Mouse (Mus musculus) heart, embryonic 14.5 days (tissue): ENCODE data around the gene Fam131b. TPM values are rescaled to one million over a fixed set of nuclear protein-coding genes. Genes with fewer than 3 reads are reported as not detected.
A peak's percentile ranks its signal among the peaks of the same experiment; 100 is the strongest.

Source experiments
- ATAC-seq: fragments of 200-750 bp; cut with Nextera tagmentation; 2 replicates; pipeline ENCODE4 v1.8.0; 2017; ENCODE audit warnings: low read depth, moderate TSS enrichment; ENCODE audit not compliant: insufficient number of reproducible peaks, insufficient read depth, low FRiP score
- H3K27ac ChIP-seq, 2 experiments: fragments of 200-500 bp in 1 of 2; fragments of 300-500 bp in 1 of 2; sonication (generic) in 1 of 2; replicated peaks in 1 of 2; 2 replicates each; pipeline ENCODE4 v1.5.1; 2012 to 2014; ENCODE audit warnings: low read depth in 2 of 2, low read length in 2 of 2, control low read depth in 1 of 2, mild to moderate bottlenecking in 1 of 2, mixed read lengths in 1 of 2; ENCODE audit not compliant: control insufficient read depth in 1 of 2, insufficient read depth in 1 of 2
- H3K27me3 ChIP-seq: fragments of 300-500 bp; sonication (generic); 2 replicates; pipeline ENCODE4 v1.6.1; 2014; ENCODE audit warnings: mild to moderate bottlenecking, low read length, control low read depth; ENCODE audit not compliant: control insufficient read depth, insufficient read depth
- H3K36me3 ChIP-seq: fragments of 300-500 bp; sonication (generic); 2 replicates; pipeline ENCODE4 v1.6.1; 2014; ENCODE audit warnings: mild to moderate bottlenecking, control low read depth, low read length, mixed read lengths; ENCODE audit not compliant: control insufficient read depth, insufficient read depth
- H3K4me1 ChIP-seq, 2 experiments: fragments of 200-500 bp in 1 of 2; fragments of 300-500 bp in 1 of 2; sonication (generic) in 1 of 2; 2 replicates each; pipeline ENCODE4 v1.6.1; 2012 to 2014; ENCODE audit warnings: low read length in 2 of 2, control low read depth in 1 of 2, mixed read lengths in 1 of 2; ENCODE audit not compliant: control insufficient read depth in 2 of 2, insufficient read depth in 2 of 2
- H3K4me2 ChIP-seq: fragments of 300-500 bp; sonication (generic); 2 replicates; pipeline ENCODE4 v1.6.1; 2014; ENCODE audit warnings: mild to moderate bottlenecking, low read length
- H3K4me3 ChIP-seq, 2 experiments: fragments of 200-500 bp in 1 of 2; fragments of 300-500 bp in 1 of 2; sonication (generic) in 1 of 2; 2 replicates each; pipeline ENCODE4 v1.5.1; 2012 to 2014; ENCODE audit warnings: low read length in 2 of 2, mild to moderate bottlenecking in 2 of 2, control low read depth in 1 of 2, low read depth in 1 of 2, moderate library complexity in 1 of 2; ENCODE audit not compliant: control insufficient read depth in 1 of 2, insufficient read depth in 1 of 2
- H3K9ac ChIP-seq: fragments of 300-500 bp; sonication (generic); 2 replicates; pipeline ENCODE4 v1.6.1; 2014; ENCODE audit warnings: mild to moderate bottlenecking, low read length
- H3K9me3 ChIP-seq: fragments of 300-500 bp; sonication (generic); 2 replicates; pipeline ENCODE4 v1.6.1; 2016; ENCODE audit warnings: low read length, control low read depth; ENCODE audit not compliant: control insufficient read depth
- WGBS: fragments of 180-500 bp; shearing (Covaris S2); extraction: QIAGEN DNeasy Blood & Tissue Kit; methylation state at CpG from one replicate; pipeline ENCODE4 v1.1.7; 2014; 5-methylcytosine and 5-hydroxymethylcytosine counted together
- polyA plus RNA-seq: library from polyadenylated mRNA; unstranded; fragments of >200 nt; fragmentation: Nextera tagmentation; extraction: Ambion mirVana; gene quantifications from 2 replicates; pipeline ENCODE4 v1.2.1, GENCODE M21; 2014

Gene Fam131b
- polyA plus RNA-seq, 1 experiment from 2014 or later, result 0.14 TPM

GRCm38 (mm10) chr6:42295549-42296094 lies 28.8 kb downstream of the Fam131b start:
- Histone ChIP-seq H3K4me3 (no peak overlapping the region), H3K9me3 (no peaks in the 10 kb centered on the region), H3K27me3 (no peaks in the 10 kb centered on the region), H3K4me2 (no peak overlapping the region), H3K4me1 (peaks cover 0 to 3% of the 10 kb centered on the region in 2 experiments; a peak in 1 of 4 replicates), H3K27ac (no peak overlapping the region), H3K9ac (no peak overlapping the region), H3K36me3 (peaks cover 31% of the 10 kb centered on the region)
- ATAC-seq, result no peak
- WGBS, result 63% methylated on average over 3 of the region's 3 CpGs

- ATAC-seq, result no peak
- 86% methylated on average over 6 of the region's 6 CpGs for WGBS
- peaks cover 26% of the 10 kb centered on the region; the same call in 1 of the 2 replicates for H3K36me3 ChIP-seq
- H3K27me3 ChIP-seq, result no peaks in the 10 kb centered on the region
- no peaks in the 10 kb centered on the region for H3K9me3 ChIP-seq
- no peak overlapping the region for H3K4me2 ChIP-seq
- H3K27ac ChIP-seq, result no peak overlapping the region
- no peak overlapping the region for H3K9ac ChIP-seq
- H3K4me1 ChIP-seq, result peaks cover 0 to 3% of the 10 kb centered on the region in 2 experiments; a peak in 1 of 4 replicates
- H3K4me3 ChIP-seq, result no peak overlapping the region
Observed at GRCm38 (mm10) chr6:42293327-42293726, 31.1 kb downstream of the Fam131b start.

- Histone ChIP-seq H3K27ac (no peak overlapping the region), H3K9me3 (no peaks in the 10 kb centered on the region), H3K4me1 (peaks cover 5 to 12% of the 10 kb centered on the region in 2 experiments; a peak in 3 of 4 replicates), H3K4me2 (no peak overlapping the region), H3K9ac (no peak overlapping the region), H3K4me3 (no peak overlapping the region), H3K36me3 (peaks cover 27% of the 10 kb centered on the region), H3K27me3 (no peaks in the 10 kb centered on the region)
- ATAC-seq, result no peak
Observed at GRCm38 (mm10) chr6:42287562-42287961, 36.9 kb downstream of the Fam131b start.

- H3K4me1 ChIP-seq, result peaks cover 5 to 12% of the 10 kb centered on the region in 2 experiments; a peak in 3 of 4 replicates
- no peak for ATAC-seq
- H3K4me3 ChIP-seq, result no peak within 1 kb of the TSS
- peaks cover 35% of the 10 kb centered on the region for H3K36me3 ChIP-seq
- no peak within 1 kb of the TSS for H3K4me2 ChIP-seq
- H3K9me3 ChIP-seq, result no peaks in the 10 kb centered on the region
- no peak within 1 kb of the TSS for H3K9ac ChIP-seq
- H3K27me3 ChIP-seq, result no peaks in the 10 kb centered on the region
- 48% methylated on average over 4 of the region's 5 CpGs for WGBS
- no peak within 1 kb of the TSS for H3K27ac ChIP-seq
Observed at GRCm38 (mm10) chr6:42286448-42286847, 38.0 kb downstream of the Fam131b start, which contains the start of gene Clcn1. Clcn1 (plus strand) TSS chr6:42286685.

- Histone ChIP-seq H3K27ac (peak overlapping the region; percentile 17 to 56; a peak in 3 of 4 replicates), H3K4me3 (no peak overlapping the region), H3K27me3 (no peaks in the 10 kb centered on the region), H3K9me3 (no peaks in the 10 kb centered on the region), H3K36me3 (peaks cover 59% of the 10 kb centered on the region), H3K4me1 (peaks cover 5 to 12% of the 10 kb centered on the region in 2 experiments; a peak in 3 of 4 replicates), H3K9ac (no peak overlapping the region), H3K4me2 (no peak overlapping the region)
- peak; percentile 64 for ATAC-seq
- WGBS, result 43% methylated on average over 5 of the region's 5 CpGs
Observed at GRCm38 (mm10) chr6:42282865-42283528, 41.4 kb downstream of the Fam131b start.

- Histone ChIP-seq H3K9me3 (no peaks in the 10 kb centered on the region), H3K4me2 (no peak overlapping the region), H3K27ac (no peak overlapping the region), H3K36me3 (peaks cover 95% of the 10 kb centered on the region), H3K9ac (no peak overlapping the region), H3K4me3 (no peak overlapping the region), H3K4me1 (peaks cover 0 to 2% of the 10 kb centered on the region in 2 experiments; a peak in 1 of 4 replicates), H3K27me3 (no peaks in the 10 kb centered on the region)
- WGBS, result 62% methylated on average over 2 of the region's 2 CpGs
- ATAC-seq, result no peak
Observed at GRCm38 (mm10) chr6:42276151-42276550, 48.3 kb downstream of the Fam131b start.

- ATAC-seq, result 0 out of 2 replicates have a peak, but pooled peaks have one; percentile 54
- H3K4me2 ChIP-seq, result peak overlapping the region; percentile 31; the same call in 1 of the 2 replicates
- peak overlapping the region in 1 of 2 experiments; percentile 50; a peak in 1 of 4 replicates for H3K27ac ChIP-seq
- no peaks in the 10 kb centered on the region for H3K9me3 ChIP-seq
- H3K4me3 ChIP-seq, result no peak overlapping the region
- no peaks in the 10 kb centered on the region for H3K27me3 ChIP-seq
- H3K4me1 ChIP-seq, result peaks cover 0 to 26% of the 10 kb centered on the region in 2 experiments; a peak in 2 of 4 replicates
- H3K9ac ChIP-seq, result no peak overlapping the region
- H3K36me3 ChIP-seq, result peaks cover 85% of the 10 kb centered on the region
Observed at GRCm38 (mm10) chr6:42270817-42271216, 53.6 kb downstream of the Fam131b start.
